Mouse (Mus musculus): ENCODE data around the gene Gm11172.

Gm11172 gene

DNA sequence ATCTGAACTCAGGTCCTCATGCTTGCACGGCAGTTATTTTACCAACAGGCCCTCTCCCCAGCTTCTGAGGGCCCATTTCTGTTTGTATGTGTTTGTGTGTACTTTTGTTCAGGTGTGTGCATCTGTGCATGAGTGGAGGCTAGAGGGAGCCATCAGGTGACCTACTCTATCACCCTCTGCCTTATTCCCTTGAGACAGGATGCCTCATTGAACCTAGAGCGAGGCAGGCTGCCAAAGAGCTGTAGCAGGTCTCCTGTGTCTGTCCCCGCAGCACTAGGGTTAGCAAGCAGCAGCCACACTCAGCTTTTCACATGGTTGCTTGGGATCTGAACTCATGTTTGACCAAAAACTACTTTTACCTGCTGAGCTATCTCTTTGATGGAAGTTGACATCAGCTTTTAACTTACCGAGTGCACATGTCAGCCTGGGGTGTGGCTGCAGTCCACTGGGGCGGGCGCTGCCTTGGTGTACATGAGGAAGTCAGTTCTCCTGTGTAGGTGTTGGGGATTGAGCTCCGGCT, 47.1 kb downstream of the Gm11172 start:
- in situ Hi-C loops (cut with MboI; ENCODE audit: unreplicated experiment in 2 of 2): loop anchor here in 1 of 2 experiments (10.0 to 25.0 kb wide), 2 partner anchors 447 to 585 kb away; partner anchors contain the start of gene Nubp1

DNA sequence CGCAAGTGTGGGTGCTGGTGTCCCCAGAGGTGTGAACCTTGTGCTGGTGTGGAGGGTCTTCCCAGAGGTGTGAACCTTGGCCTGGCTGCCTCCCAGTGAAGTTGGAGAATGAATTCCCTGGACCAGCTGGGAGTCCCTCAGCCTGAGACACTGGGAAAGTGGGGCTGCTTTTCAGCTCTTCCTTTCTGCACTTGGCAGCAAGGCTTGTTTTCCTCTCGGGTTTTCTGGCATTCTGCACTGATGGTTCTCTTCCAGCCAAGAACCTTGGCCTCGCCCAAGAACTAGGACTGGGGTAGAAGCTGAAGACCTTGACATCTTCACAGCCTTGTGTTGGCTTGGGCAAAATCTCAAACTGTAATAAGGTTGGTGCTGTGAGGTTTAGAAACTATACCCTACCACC, 48.7 kb downstream of the Gm11172 start:
- in situ Hi-C loops (cut with MboI; ENCODE audit: unreplicated experiment in 2 of 2): loop anchor here in 1 of 2 experiments (25.0 kb wide), 1 partner anchor 449 kb away; the partner anchor contains the start of gene Nubp1

Measured in v-Abl transformed pro-B cells (cell line).